Mouse (Mus musculus) neural tube, embryonic 13.5 days (tissue): ENCODE measurements at regions not wholly inside any gene's neighbourhood (a gene's known extent, or its start where the extent isn't known, plus 50 kb on each side); places are given as distances from the start of the nearest gene placed in this dataset.

Experiments
- ATAC-seq: fragments of 200-750 bp; cut with Nextera tagmentation; 2 replicates; pipeline ENCODE4 v1.8.0; 2017; ENCODE audit warnings: low read depth, mild to moderate bottlenecking, moderate TSS enrichment, moderate library complexity
- H3K27ac ChIP-seq: fragments of 300-500 bp; sonication (generic); replicated peaks from 2 replicates; pipeline ENCODE4 v1.5.1; 2015; ENCODE audit warnings: moderate library complexity, mild to moderate bottlenecking, inconsistent platforms
- H3K27me3 ChIP-seq: fragments of 300-500 bp; sonication (generic); 2 replicates; pipeline ENCODE4 v1.6.1; 2015; ENCODE audit warnings: mild to moderate bottlenecking, inconsistent platforms
- H3K36me3 ChIP-seq: fragments of 300-500 bp; sonication (generic); 2 replicates; pipeline ENCODE4 v1.6.1; 2015; ENCODE audit warnings: mild to moderate bottlenecking, inconsistent platforms
- H3K4me1 ChIP-seq: fragments of 300-500 bp; sonication (generic); replicated peaks from 2 replicates; pipeline ENCODE4 v1.6.1; 2015; ENCODE audit warnings: inconsistent platforms
- H3K4me2 ChIP-seq: fragments of 300-500 bp; sonication (generic); 2 replicates; pipeline ENCODE4 v1.6.1; 2015; ENCODE audit warnings: inconsistent platforms, mild to moderate bottlenecking, moderate library complexity
- H3K4me3 ChIP-seq: fragments of 300-500 bp; sonication (generic); 2 replicates; pipeline ENCODE4 v1.5.1; 2015; ENCODE audit warnings: mild to moderate bottlenecking, inconsistent platforms
- H3K9ac ChIP-seq: fragments of 300-500 bp; sonication (generic); 2 replicates; pipeline ENCODE4 v1.6.1; 2015; ENCODE audit warnings: moderate library complexity, mild to moderate bottlenecking, inconsistent platforms
- H3K9me3 ChIP-seq: fragments of 300-500 bp; sonication (generic); 2 replicates; pipeline ENCODE4 v1.6.1; 2016; ENCODE audit warnings: inconsistent platforms
- WGBS: fragments of 180-500 bp; shearing (Covaris S2); methylation state at CpG from one replicate; pipeline ENCODE4 v1.1.7; 2015; 5-methylcytosine and 5-hydroxymethylcytosine counted together

DNA sequence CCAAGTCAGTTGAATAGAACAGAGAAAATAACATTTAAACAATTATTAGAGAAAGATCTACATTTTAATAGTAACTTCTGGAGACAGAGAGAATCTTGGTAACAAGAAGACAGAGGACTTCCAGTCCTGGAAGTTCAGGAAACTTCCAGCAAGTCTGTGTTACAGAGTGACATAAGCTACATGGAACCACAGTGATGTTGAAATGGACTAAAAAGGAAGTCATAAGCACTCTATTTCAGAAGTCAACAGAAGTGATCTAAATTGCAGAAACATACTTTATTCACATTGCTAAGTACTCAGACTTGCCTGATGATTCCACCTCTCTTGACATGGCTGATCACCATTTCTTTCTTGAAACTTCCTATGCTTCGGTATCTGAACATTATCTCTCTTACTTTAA lies 1051.7 kb downstream of the 5730522E02Rik start:
- Histone ChIP-seq H3K36me3 (no peaks in the 10 kb centered on the region), H3K4me2 (no peak overlapping the region), H3K27ac (no peak overlapping the region), H3K9ac (no peak overlapping the region), H3K9me3 (no peaks in the 10 kb centered on the region), H3K27me3 (no peaks in the 10 kb centered on the region), H3K4me1 (peaks cover 10% of the 10 kb centered on the region), H3K4me3 (no peak overlapping the region)
- ATAC-seq: no peak
- WGBS: 96% methylated on average over 1 of the region's 1 CpGs

DNA sequence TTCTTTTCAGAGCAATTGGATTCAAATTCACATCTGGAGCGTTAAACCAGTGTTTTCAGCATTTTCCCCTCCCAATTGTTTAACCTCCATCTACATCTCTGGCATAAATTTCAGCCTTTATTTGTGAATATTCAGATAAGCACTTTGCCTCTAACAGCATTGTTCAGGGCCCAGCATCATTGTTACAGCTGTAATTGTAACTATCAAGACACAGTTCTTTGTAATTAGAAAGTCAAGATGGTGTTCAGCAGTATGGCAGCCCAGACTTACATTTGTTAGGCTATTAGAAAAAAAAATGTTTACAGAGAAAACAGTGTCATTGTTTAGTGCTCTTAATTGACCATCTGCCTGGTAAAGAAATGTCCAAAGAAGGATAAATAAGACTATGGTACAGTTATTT lies 1042.6 kb downstream of the 5730522E02Rik start:
- 78% methylated on average over 1 of the region's 1 CpGs for WGBS
- H3K9ac ChIP-seq: no peak overlapping the region
- H3K27me3 ChIP-seq: no peaks in the 10 kb centered on the region
- no peaks in the 10 kb centered on the region for H3K4me1 ChIP-seq
- no peaks in the 10 kb centered on the region for H3K9me3 ChIP-seq
- H3K27ac ChIP-seq: no peak overlapping the region
- no peak overlapping the region for H3K4me2 ChIP-seq
- H3K36me3 ChIP-seq: no peaks in the 10 kb centered on the region
- no peak overlapping the region for H3K4me3 ChIP-seq
- no peak for ATAC-seq

GRCm38 (mm10) chr11:25171048-25171447 lies 1039.5 kb downstream of the 5730522E02Rik start:
- no peak for ATAC-seq
- no peak overlapping the region for H3K4me3 ChIP-seq
- no peak overlapping the region for H3K27ac ChIP-seq
- H3K27me3 ChIP-seq: no peaks in the 10 kb centered on the region
- H3K9ac ChIP-seq: no peak overlapping the region
- H3K9me3 ChIP-seq: no peaks in the 10 kb centered on the region
- WGBS: 83% methylated on average over 1 of the region's 1 CpGs
- H3K4me1 ChIP-seq: no peaks in the 10 kb centered on the region
- no peaks in the 10 kb centered on the region for H3K36me3 ChIP-seq
- H3K4me2 ChIP-seq: no peak overlapping the region
